Mouse (Mus musculus) kidney, adult 2 months (tissue): ENCODE measurements around the gene Snx32.

Source experiments
- CTCF ChIP-seq: fragments of 200-500 bp; conservative IDR thresholded peaks from 2 replicates; pipeline ENCODE4 v1.5.1; 2011; ENCODE audit warnings: low read depth, mild to moderate bottlenecking, control low read depth, low read length, moderate library complexity, mixed read lengths; ENCODE audit not compliant: insufficient read depth, insufficient read length
- POLR2A ChIP-seq: fragments of 200-500 bp; IDR thresholded peaks from one replicate; pipeline ENCODE4 v1.6.1; 2011; ENCODE audit warnings: low read depth, low read length, control low read depth

DNA sequence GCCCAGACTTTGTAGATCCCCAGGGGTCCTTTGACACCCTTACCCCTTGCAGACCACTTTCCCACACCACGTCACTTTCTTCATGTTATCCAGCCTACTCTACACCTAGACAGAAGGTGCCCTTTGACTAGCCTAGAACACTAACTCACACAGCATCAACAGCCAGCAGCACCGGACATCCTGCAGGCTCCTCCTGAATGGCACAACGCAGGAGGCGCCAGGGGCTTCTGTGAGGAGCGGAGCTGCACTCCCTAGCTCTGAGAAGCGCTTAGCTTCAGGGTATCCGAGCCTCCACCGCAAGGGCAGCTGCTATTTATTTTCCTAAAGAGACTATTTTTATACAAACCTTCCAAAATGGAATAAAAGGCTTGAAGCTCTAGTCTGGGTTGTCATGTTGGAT is 54.8 kb downstream of the Snx32 start:
- TF ChIP-seq CTCF (no peak), POLR2A (no peak)
